Mouse (Mus musculus): ENCODE results near the gene Itgb8. TPM values are rescaled to one million over a fixed set of nuclear protein-coding genes. Genes with fewer than 3 reads are reported as not detected.

The Itgb8 gene
- polyA plus RNA-seq, 1 experiment from 2014 or later, result 12.2 TPM

Other genes with a start within 250 kb of the Itgb8 start
- gene Macc1, start 75.5 kb upstream of the Itgb8 start, polyA plus RNA-seq (2015; fragmentation: Nextera tagmentation; extraction: Ambion mirVana), result not detected in 2 replicates

All from forebrain, embryonic 13.5 days (tissue).